Mouse (Mus musculus) lung, adult 2 months (tissue): ENCODE measurements around the gene Lrrc55.

Source experiments
- CTCF ChIP-seq: fragments of 200-500 bp; IDR thresholded peaks from 2 replicates; pipeline ENCODE4 v1.5.1; 2011; ENCODE audit warnings: mild to moderate bottlenecking, low read length, control low read depth; ENCODE audit not compliant: insufficient read depth
- POLR2A ChIP-seq: fragments of 200-500 bp; IDR thresholded peaks from 2 replicates; pipeline ENCODE4 v1.6.1; 2011; ENCODE audit warnings: low read depth, mild to moderate bottlenecking, control low read depth, low read length, borderline replicate concordance; ENCODE audit errors: extremely low read depth

DNA sequence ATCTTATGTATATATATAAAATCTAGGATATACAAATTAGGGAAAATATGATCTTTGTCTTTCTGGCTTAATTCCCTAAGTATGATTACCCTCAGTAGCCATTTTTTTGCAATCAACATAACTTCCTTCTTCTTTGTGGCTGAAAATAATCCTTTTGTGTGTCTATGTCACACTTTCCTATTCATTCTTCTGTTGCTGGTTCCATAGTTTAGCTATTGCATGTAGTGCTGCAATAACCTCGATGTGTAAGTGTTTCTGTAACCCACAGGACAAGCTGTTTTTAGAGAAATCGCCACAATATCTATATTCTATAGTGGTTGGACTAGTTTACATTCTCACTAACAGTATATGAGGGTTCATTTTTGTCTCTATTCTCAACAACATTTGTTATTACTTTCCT, 52.1 kb downstream of the Lrrc55 start:
- TF ChIP-seq CTCF: no peak
- TF ChIP-seq POLR2A: no peak
